Mouse (Mus musculus) stomach, embryonic 16.5 days (tissue): ENCODE data around the gene Rhof. TPM values are rescaled to one million over a fixed set of nuclear protein-coding genes. Genes with fewer than 3 reads are reported as not detected.
A peak's percentile ranks its signal among the peaks of the same experiment; 100 is the strongest.

Experiments
- ATAC-seq: fragments of 200-750 bp; cut with Nextera tagmentation; 2 replicates; pipeline ENCODE4 v1.8.0; 2017; ENCODE audit warnings: moderate number of reproducible peaks, moderate TSS enrichment; ENCODE audit not compliant: insufficient read depth, low FRiP score
- H3K27ac ChIP-seq: fragments of 300-500 bp; sonication (generic); 2 replicates; pipeline ENCODE4 v1.5.1; 2014; ENCODE audit warnings: low read length
- H3K27me3 ChIP-seq: fragments of 300-500 bp; sonication (generic); 2 replicates; pipeline ENCODE4 v1.6.1; 2014; ENCODE audit warnings: low read length, control low read depth, mixed read lengths; ENCODE audit not compliant: control insufficient read depth, insufficient read depth
- H3K36me3 ChIP-seq: fragments of 300-500 bp; sonication (generic); 2 replicates; pipeline ENCODE4 v1.6.1; 2014; ENCODE audit warnings: low read length; ENCODE audit not compliant: control insufficient read depth, insufficient read depth
- H3K4me1 ChIP-seq: fragments of 300-500 bp; sonication (generic); 2 replicates; pipeline ENCODE4 v1.6.1; 2014; ENCODE audit warnings: low read length, control low read depth, mixed read lengths; ENCODE audit not compliant: control insufficient read depth, insufficient read depth
- H3K4me2 ChIP-seq: fragments of 300-500 bp; sonication (generic); 2 replicates; pipeline ENCODE4 v1.6.1; 2014; ENCODE audit warnings: low read depth, low read length, mixed read lengths
- H3K4me3 ChIP-seq: fragments of 300-500 bp; sonication (generic); replicated peaks from 2 replicates; pipeline ENCODE4 v1.5.1; 2014; ENCODE audit warnings: mild to moderate bottlenecking, low read length
- H3K9ac ChIP-seq: fragments of 300-500 bp; sonication (generic); 2 replicates; pipeline ENCODE4 v1.6.1; 2014; ENCODE audit warnings: low read length
- H3K9me3 ChIP-seq: fragments of 300-500 bp; sonication (generic); replicated peaks from 2 replicates; pipeline ENCODE4 v1.6.1; 2016; ENCODE audit warnings: low read length, control low read depth; ENCODE audit not compliant: control insufficient read depth
- WGBS: fragments of 180-500 bp; shearing (Covaris S2); extraction: QIAGEN DNeasy Blood & Tissue Kit; methylation state at CpG from one replicate; pipeline ENCODE4 v1.1.7; 2014; 5-methylcytosine and 5-hydroxymethylcytosine counted together
- polyA plus RNA-seq: library from polyadenylated mRNA; unstranded; fragments of >200 nt; fragmentation: Nextera tagmentation; extraction: Ambion mirVana; gene quantifications from 2 replicates; pipeline ENCODE4 v1.2.1, GENCODE M21; 2015

The Rhof gene
- polyA plus RNA-seq: 2.6 and 3.7 TPM in 2 replicates

GRCm38 (mm10) chr5:123132308-123133071 lies at the start of gene Rhof:
Gene Rhof, minus strand, starts transcription at chr5:123132692.
- peak; percentile 28 for ATAC-seq
- Histone ChIP-seq H3K27ac (peak within 1 kb of the TSS; percentile 100), H3K4me1 (peaks cover 56% of the 10 kb centered on the region), H3K27me3 (no peaks in the 10 kb centered on the region), H3K9me3 (no peaks in the 10 kb centered on the region), H3K36me3 (no peaks in the 10 kb centered on the region), H3K9ac (peak within 1 kb of the TSS; percentile 75), H3K4me3 (peak within 1 kb of the TSS; percentile 50), H3K4me2 (peak within 1 kb of the TSS; percentile 97)
- WGBS: 4% methylated on average over 44 of the region's 44 CpGs

- H3K4me1 ChIP-seq: no peaks in the 10 kb centered on the region
- 71% methylated on average over 6 of the region's 6 CpGs for WGBS
- H3K27me3 ChIP-seq: no peaks in the 10 kb centered on the region
- H3K9ac ChIP-seq: no peak overlapping the region
- H3K36me3 ChIP-seq: no peaks in the 10 kb centered on the region
- no peak overlapping the region for H3K4me3 ChIP-seq
- no peak overlapping the region for H3K4me2 ChIP-seq
- no peak for ATAC-seq
- no peak overlapping the region for H3K27ac ChIP-seq
- no peaks in the 10 kb centered on the region for H3K9me3 ChIP-seq
Measured at GRCm38 (mm10) chr5:123181536-123181935, 49.0 kb upstream of the Rhof start.

DNA sequence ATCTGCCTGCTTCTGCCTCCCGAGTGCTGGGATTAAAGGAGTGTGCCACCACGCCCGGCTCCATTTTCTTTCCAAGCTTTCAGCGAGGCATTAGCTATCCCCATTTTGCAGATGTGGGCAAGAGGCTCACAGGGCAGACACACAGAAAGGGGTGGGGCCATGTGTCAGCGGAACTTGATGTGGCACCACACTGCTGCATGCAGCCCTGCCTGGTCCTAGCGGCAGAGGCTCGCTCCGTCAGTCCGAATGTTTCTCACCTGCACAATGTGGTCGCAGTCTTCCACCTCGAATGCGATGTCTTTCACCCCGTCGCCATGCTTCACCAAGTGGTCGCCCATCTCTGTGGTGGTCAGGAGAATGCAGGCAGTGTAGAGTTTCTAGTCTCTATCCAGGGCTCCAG lies 47.9 kb upstream of the Rhof start:
- Histone ChIP-seq H3K4me1 (no peaks in the 10 kb centered on the region), H3K36me3 (no peaks in the 10 kb centered on the region), H3K4me2 (no peak overlapping the region), H3K9me3 (no peaks in the 10 kb centered on the region), H3K9ac (no peak overlapping the region), H3K27me3 (no peaks in the 10 kb centered on the region), H3K27ac (no peak overlapping the region), H3K4me3 (no peak overlapping the region)
- 88% methylated on average over 15 of the region's 15 CpGs for WGBS
- no peak for ATAC-seq

DNA sequence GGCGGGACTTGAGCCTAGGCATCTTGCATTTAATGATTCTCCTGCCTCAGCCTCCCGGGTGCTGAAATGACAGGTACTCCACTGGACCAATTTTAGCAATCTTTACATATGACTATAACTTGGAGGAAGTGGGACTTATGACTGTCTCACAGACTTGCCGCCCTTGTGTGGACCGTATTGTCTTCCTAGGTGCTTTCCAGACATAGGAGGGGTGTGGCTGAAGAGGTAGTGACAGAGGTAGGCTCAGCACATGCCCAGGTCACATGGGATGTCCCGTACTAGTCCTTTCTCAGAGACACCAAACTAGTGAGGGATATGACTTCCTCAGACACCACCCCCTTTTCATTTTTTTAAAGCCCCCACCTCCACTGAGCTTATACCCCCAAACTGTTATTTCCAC lies 46.3 kb upstream of the Rhof start:
- H3K27ac ChIP-seq: no peak overlapping the region
- H3K4me2 ChIP-seq: no peak overlapping the region
- H3K9ac ChIP-seq: no peak overlapping the region
- no peaks in the 10 kb centered on the region for H3K4me1 ChIP-seq
- H3K9me3 ChIP-seq: no peaks in the 10 kb centered on the region
- H3K27me3 ChIP-seq: no peaks in the 10 kb centered on the region
- no peak overlapping the region for H3K4me3 ChIP-seq
- WGBS: 90% methylated on average over 5 of the region's 5 CpGs
- ATAC-seq: no peak
- no peaks in the 10 kb centered on the region for H3K36me3 ChIP-seq

- no peaks in the 10 kb centered on the region for H3K9me3 ChIP-seq
- no peaks in the 10 kb centered on the region for H3K36me3 ChIP-seq
- peak overlapping the region; percentile 33 for H3K9ac ChIP-seq
- H3K4me2 ChIP-seq: peak overlapping the region; percentile 52
- WGBS: 9% methylated on average over 22 of the region's 22 CpGs
- no peak overlapping the region for H3K27ac ChIP-seq
- peak; percentile 89 for ATAC-seq
- H3K27me3 ChIP-seq: no peaks in the 10 kb centered on the region
- H3K4me3 ChIP-seq: peak overlapping the region; percentile 31
- H3K4me1 ChIP-seq: 0 out of 2 replicates have a peak, but pooled peaks cover 5% of the 10 kb centered on the region
Measured at GRCm38 (mm10) chr5:123171646-123172350, 39.3 kb upstream of the Rhof start.

GRCm38 (mm10) chr5:123170365-123170764 lies 37.9 kb upstream of the Rhof start:
- Histone ChIP-seq H3K36me3 (peaks cover 6% of the 10 kb centered on the region; the same call in 1 of the 2 replicates), H3K4me2 (no peak overlapping the region), H3K9me3 (no peaks in the 10 kb centered on the region), H3K9ac (no peak overlapping the region), H3K27ac (no peak overlapping the region), H3K4me3 (no peak overlapping the region), H3K27me3 (no peaks in the 10 kb centered on the region), H3K4me1 (0 out of 2 replicates have a peak, but pooled peaks cover 5% of the 10 kb centered on the region)
- no peak for ATAC-seq
- 77% methylated on average over 9 of the region's 9 CpGs for WGBS

DNA sequence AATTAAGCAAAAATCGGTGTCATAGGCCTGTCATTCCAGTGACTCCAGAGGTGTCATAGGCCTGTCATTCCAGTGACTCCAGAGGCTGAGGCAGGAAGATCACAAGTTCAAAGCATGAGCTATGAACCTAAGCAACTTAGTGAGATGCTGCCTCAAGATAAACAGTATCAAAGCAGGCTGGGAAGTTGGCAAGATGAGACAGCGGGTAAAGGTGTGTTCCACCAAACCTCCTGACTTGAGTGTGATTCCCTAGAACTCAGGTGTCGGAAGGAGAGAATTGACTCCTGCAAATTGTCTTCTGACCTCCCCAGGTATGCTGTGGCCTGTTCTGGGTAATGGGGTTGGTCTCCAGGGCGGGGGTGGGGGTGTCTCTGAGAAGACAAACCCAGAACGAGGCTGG lies 36.8 kb upstream of the Rhof start, which contains the start of gene Psmd9:
TSS of gene Psmd9 (plus strand) at position 130 of the 400 bp plus-strand sequence.
- no peak for ATAC-seq
- no peaks in the 10 kb centered on the region for H3K9me3 ChIP-seq
- no peak within 1 kb of the TSS for H3K9ac ChIP-seq
- peaks cover 10% of the 10 kb centered on the region for H3K36me3 ChIP-seq
- no peak within 1 kb of the TSS for H3K4me3 ChIP-seq
- H3K4me2 ChIP-seq: no peak within 1 kb of the TSS
- WGBS: 78% methylated on average over 5 of the region's 5 CpGs
- 0 out of 2 replicates have a peak, but pooled peaks cover 5% of the 10 kb centered on the region for H3K4me1 ChIP-seq
- no peak within 1 kb of the TSS for H3K27ac ChIP-seq
- H3K27me3 ChIP-seq: no peaks in the 10 kb centered on the region

GRCm38 (mm10) chr5:123167591-123167990 lies 35.1 kb upstream of the Rhof start:
- Histone ChIP-seq H3K4me3 (no peak overlapping the region), H3K9me3 (no peaks in the 10 kb centered on the region), H3K36me3 (peaks cover 27% of the 10 kb centered on the region), H3K27ac (no peak overlapping the region), H3K4me2 (no peak overlapping the region), H3K27me3 (no peaks in the 10 kb centered on the region), H3K9ac (no peak overlapping the region), H3K4me1 (0 out of 2 replicates have a peak, but pooled peaks cover 5% of the 10 kb centered on the region)
- WGBS: 63% methylated on average over 5 of the region's 5 CpGs
- ATAC-seq: no peak

GRCm38 (mm10) chr5:123166437-123166836 lies 33.9 kb upstream of the Rhof start:
- Histone ChIP-seq H3K4me1 (0 out of 2 replicates have a peak, but pooled peaks cover 5% of the 10 kb centered on the region), H3K9me3 (no peaks in the 10 kb centered on the region), H3K27me3 (no peaks in the 10 kb centered on the region), H3K4me3 (no peak overlapping the region), H3K4me2 (no peak overlapping the region), H3K27ac (no peak overlapping the region), H3K36me3 (peaks cover 33% of the 10 kb centered on the region), H3K9ac (no peak overlapping the region)
- 86% methylated on average over 10 of the region's 10 CpGs for WGBS
- ATAC-seq: no peak; the same call in 1 of the 2 replicates
